Mouse (Mus musculus): ENCODE data around the gene Esrrg.

GRCm38 (mm10) chr1:188260259-188261107 is 651.9 kb downstream of the Esrrg start:
- no peak for TF ChIP-seq POLR2A (IDR thresholded peaks at IDR 0.05; ENCODE audit: insufficient read depth, low read depth, low read length)
- TF ChIP-seq CTCF (IDR thresholded peaks at IDR 0.05) = no peak
- TF ChIP-seq EP300 (IDR thresholded peaks at IDR 0.05; ENCODE audit: insufficient read depth, low read depth, low read length) = no peak
